Mouse (Mus musculus) heart, embryonic 12.5 days (tissue): ENCODE data around the gene Lrit2. TPM values are rescaled to one million over a fixed set of nuclear protein-coding genes. Genes with fewer than 3 reads are reported as not detected.

Source experiments
- ATAC-seq: fragments of 200-750 bp; cut with Nextera tagmentation; 2 replicates; pipeline ENCODE4 v1.8.0; 2017; ENCODE audit warnings: moderate TSS enrichment, moderate library complexity; ENCODE audit not compliant: insufficient number of reproducible peaks, low FRiP score
- H3K27ac ChIP-seq: fragments of 300-500 bp; sonication (generic); 2 replicates; pipeline ENCODE4 v1.5.1; 2016; ENCODE audit warnings: mild to moderate bottlenecking, moderate library complexity; ENCODE audit not compliant: poor library complexity, severe bottlenecking
- H3K27me3 ChIP-seq: fragments of 300-500 bp; sonication (generic); replicated peaks from 2 replicates; pipeline ENCODE4 v1.6.1; 2016; ENCODE audit warnings: mild to moderate bottlenecking, moderate library complexity
- H3K36me3 ChIP-seq: fragments of 300-500 bp; sonication (generic); 2 replicates; pipeline ENCODE4 v1.6.1; 2016; ENCODE audit warnings: mild to moderate bottlenecking, moderate library complexity
- H3K4me1 ChIP-seq: fragments of 300-500 bp; sonication (generic); replicated peaks from 2 replicates; pipeline ENCODE4 v1.6.1; 2016; ENCODE audit warnings: mild to moderate bottlenecking
- H3K4me2 ChIP-seq: fragments of 300-500 bp; sonication (generic); 2 replicates; pipeline ENCODE4 v1.6.1; 2016; ENCODE audit warnings: mild to moderate bottlenecking, moderate library complexity
- H3K4me3 ChIP-seq: fragments of 300-500 bp; sonication (generic); 2 replicates; pipeline ENCODE4 v1.5.1; 2016; ENCODE audit warnings: mild to moderate bottlenecking
- H3K9ac ChIP-seq: fragments of 300-500 bp; sonication (generic); 2 replicates; pipeline ENCODE4 v1.6.1; 2016; ENCODE audit warnings: mild to moderate bottlenecking, moderate library complexity
- H3K9me3 ChIP-seq: fragments of 300-500 bp; sonication (generic); replicated peaks from 2 replicates; pipeline ENCODE4 v1.6.1; 2016; ENCODE audit warnings: mild to moderate bottlenecking, moderate library complexity
- WGBS: fragments of 180-500 bp; shearing (Covaris S2); methylation state at CpG from one replicate; pipeline ENCODE4 v1.1.7; 2016; 5-methylcytosine and 5-hydroxymethylcytosine counted together
- polyA plus RNA-seq: library from polyadenylated mRNA; unstranded; fragments of >200 nt; fragmentation: Nextera tagmentation; extraction: Ambion mirVana; gene quantifications from 2 replicates; pipeline ENCODE4 v1.2.1, GENCODE M21; 2016

Gene Lrit2
- polyA plus RNA-seq, 1 experiment from 2014 or later, result not detected

- no peak for ATAC-seq
- H3K9me3 ChIP-seq, result no peaks in the 10 kb centered on the region
- H3K27me3 ChIP-seq, result no peaks in the 10 kb centered on the region
- no peaks in the 10 kb centered on the region for H3K36me3 ChIP-seq
- 75% methylated on average over 1 of the region's 1 CpGs for WGBS
- H3K4me3 ChIP-seq, result no peak overlapping the region
- H3K4me2 ChIP-seq, result no peak overlapping the region
- H3K4me1 ChIP-seq, result no peaks in the 10 kb centered on the region
- no peak overlapping the region for H3K9ac ChIP-seq
- H3K27ac ChIP-seq, result no peak overlapping the region
Measured at GRCm38 (mm10) chr14:37080724-37081123, 13.0 kb downstream of the Lrit2 start.

GRCm38 (mm10) chr14:37083755-37084154 lies 16.0 kb downstream of the Lrit2 start:
- no peak for ATAC-seq
- Histone ChIP-seq H3K27ac (no peak overlapping the region), H3K27me3 (no peaks in the 10 kb centered on the region), H3K4me3 (no peak overlapping the region), H3K9ac (no peak overlapping the region), H3K36me3 (no peaks in the 10 kb centered on the region), H3K4me1 (no peaks in the 10 kb centered on the region), H3K4me2 (no peak overlapping the region), H3K9me3 (no peaks in the 10 kb centered on the region)
- 29% methylated on average over 4 of the region's 4 CpGs for WGBS

- ATAC-seq, result no peak
- Histone ChIP-seq H3K9ac (no peak overlapping the region), H3K27ac (no peak overlapping the region), H3K4me3 (no peak overlapping the region), H3K4me1 (peaks cover 15% of the 10 kb centered on the region; the same call in 1 of the 2 replicates), H3K27me3 (peaks cover 49% of the 10 kb centered on the region), H3K36me3 (no peaks in the 10 kb centered on the region), H3K9me3 (no peaks in the 10 kb centered on the region), H3K4me2 (no peak overlapping the region)
- 68% methylated on average over 6 of the region's 6 CpGs for WGBS
Measured at GRCm38 (mm10) chr14:37094436-37094835, 26.7 kb downstream of the Lrit2 start.

GRCm38 (mm10) chr14:37095556-37095955 lies 27.8 kb downstream of the Lrit2 start:
- Histone ChIP-seq H3K4me2 (no peak overlapping the region), H3K4me3 (no peak overlapping the region), H3K9ac (no peak overlapping the region), H3K27ac (no peak overlapping the region), H3K4me1 (peaks cover 15% of the 10 kb centered on the region; the same call in 1 of the 2 replicates), H3K36me3 (no peaks in the 10 kb centered on the region), H3K9me3 (no peaks in the 10 kb centered on the region), H3K27me3 (peaks cover 58% of the 10 kb centered on the region)
- no peak for ATAC-seq
- WGBS, result 73% methylated on average over 4 of the region's 4 CpGs

- Histone ChIP-seq H3K27ac (no peak within 1 kb of the TSS), H3K36me3 (no peaks in the 10 kb centered on the region), H3K27me3 (peaks cover 69% of the 10 kb centered on the region), H3K9me3 (no peaks in the 10 kb centered on the region), H3K9ac (peak within 1 kb of the TSS; percentile 43; the same call in 1 of the 2 replicates), H3K4me2 (peak within 1 kb of the TSS; percentile 82), H3K4me3 (peak within 1 kb of the TSS; percentile 46), H3K4me1 (peaks cover 15% of the 10 kb centered on the region; the same call in 1 of the 2 replicates)
- under 1% methylated on average over 30 of the region's 30 CpGs for WGBS
- ATAC-seq, result no peak
Measured at GRCm38 (mm10) chr14:37097956-37098530, 30.3 kb downstream of the Lrit2 start, which contains the start of gene Cdhr1. Gene Cdhr1 (minus strand): TSS chr14:37098347.

GRCm38 (mm10) chr14:37101531-37101930 lies 33.8 kb downstream of the Lrit2 start:
- no peak for ATAC-seq
- WGBS, result 62% methylated on average over 5 of the region's 5 CpGs
- peaks cover 36% of the 10 kb centered on the region for H3K4me1 ChIP-seq
- no peak overlapping the region for H3K4me2 ChIP-seq
- H3K9ac ChIP-seq, result no peak overlapping the region
- H3K27me3 ChIP-seq, result peaks cover 49% of the 10 kb centered on the region
- H3K4me3 ChIP-seq, result no peak overlapping the region
- no peak overlapping the region for H3K27ac ChIP-seq
- H3K36me3 ChIP-seq, result no peaks in the 10 kb centered on the region
- H3K9me3 ChIP-seq, result no peaks in the 10 kb centered on the region

GRCm38 (mm10) chr14:37102484-37102883 lies 34.8 kb downstream of the Lrit2 start:
- no peak overlapping the region for H3K4me3 ChIP-seq
- H3K27me3 ChIP-seq, result peaks cover 39% of the 10 kb centered on the region
- no peaks in the 10 kb centered on the region for H3K36me3 ChIP-seq
- H3K9ac ChIP-seq, result no peak overlapping the region
- ATAC-seq, result no peak
- H3K9me3 ChIP-seq, result no peaks in the 10 kb centered on the region
- 81% methylated on average over 3 of the region's 3 CpGs for WGBS
- H3K4me1 ChIP-seq, result peaks cover 37% of the 10 kb centered on the region
- no peak overlapping the region for H3K27ac ChIP-seq
- H3K4me2 ChIP-seq, result no peak overlapping the region

GRCm38 (mm10) chr14:37104747-37105146 lies 37.0 kb downstream of the Lrit2 start:
- Histone ChIP-seq H3K9ac (no peak overlapping the region), H3K27ac (peak overlapping the region; percentile 49; the same call in 1 of the 2 replicates), H3K9me3 (no peaks in the 10 kb centered on the region), H3K36me3 (no peaks in the 10 kb centered on the region), H3K4me1 (peaks cover 32% of the 10 kb centered on the region), H3K27me3 (peaks cover 17% of the 10 kb centered on the region), H3K4me3 (no peak overlapping the region), H3K4me2 (no peak overlapping the region)
- WGBS, result 45% methylated on average over 5 of the region's 5 CpGs
- ATAC-seq, result peak; percentile 74

GRCm38 (mm10) chr14:37105846-37106245 lies 38.1 kb downstream of the Lrit2 start:
- H3K4me1 ChIP-seq, result peaks cover 43% of the 10 kb centered on the region
- no peaks in the 10 kb centered on the region for H3K9me3 ChIP-seq
- H3K27me3 ChIP-seq, result peaks cover 8% of the 10 kb centered on the region; the same call in 1 of the 2 replicates
- H3K36me3 ChIP-seq, result no peaks in the 10 kb centered on the region
- H3K27ac ChIP-seq, result peak overlapping the region; percentile 58
- 7% methylated on average over 7 of the region's 7 CpGs for WGBS
- H3K9ac ChIP-seq, result no peak overlapping the region
- no peak overlapping the region for H3K4me3 ChIP-seq
- H3K4me2 ChIP-seq, result peak overlapping the region; percentile 26
- ATAC-seq, result peak; percentile 72

- no peaks in the 10 kb centered on the region for H3K36me3 ChIP-seq
- peaks cover 34% of the 10 kb centered on the region for H3K4me1 ChIP-seq
- ATAC-seq, result no peak
- H3K4me2 ChIP-seq, result no peak overlapping the region
- H3K4me3 ChIP-seq, result no peak overlapping the region
- 70% methylated on average over 8 of the region's 8 CpGs for WGBS
- H3K9me3 ChIP-seq, result no peaks in the 10 kb centered on the region
- H3K9ac ChIP-seq, result no peak overlapping the region
- peaks cover 7% of the 10 kb centered on the region; the same call in 1 of the 2 replicates for H3K27me3 ChIP-seq
- no peak overlapping the region for H3K27ac ChIP-seq
Measured at GRCm38 (mm10) chr14:37109460-37109859, 41.7 kb downstream of the Lrit2 start.

- H3K4me1 ChIP-seq, result peaks cover 29% of the 10 kb centered on the region
- H3K9ac ChIP-seq, result no peak overlapping the region
- H3K9me3 ChIP-seq, result no peaks in the 10 kb centered on the region
- no peaks in the 10 kb centered on the region for H3K36me3 ChIP-seq
- peaks cover 8% of the 10 kb centered on the region; the same call in 1 of the 2 replicates for H3K27me3 ChIP-seq
- WGBS, result 45% methylated on average over 9 of the region's 9 CpGs
- ATAC-seq, result no peak
- H3K4me2 ChIP-seq, result no peak overlapping the region
- no peak overlapping the region for H3K4me3 ChIP-seq
- no peak overlapping the region for H3K27ac ChIP-seq
Measured at GRCm38 (mm10) chr14:37109975-37110374, 42.2 kb downstream of the Lrit2 start.

GRCm38 (mm10) chr14:37110456-37110855 lies 42.7 kb downstream of the Lrit2 start:
- no peak overlapping the region for H3K4me3 ChIP-seq
- no peak overlapping the region for H3K27ac ChIP-seq
- peaks cover 24% of the 10 kb centered on the region for H3K4me1 ChIP-seq
- 36% methylated on average over 2 of the region's 2 CpGs for WGBS
- ATAC-seq, result no peak
- no peaks in the 10 kb centered on the region for H3K9me3 ChIP-seq
- H3K4me2 ChIP-seq, result no peak overlapping the region
- H3K36me3 ChIP-seq, result no peaks in the 10 kb centered on the region
- no peak overlapping the region for H3K9ac ChIP-seq
- peaks cover 8% of the 10 kb centered on the region; the same call in 1 of the 2 replicates for H3K27me3 ChIP-seq
